Mouse (Mus musculus) bone marrow, adult 2 months (tissue): ENCODE measurements at regions not wholly inside any gene's neighbourhood (a gene's known extent, or its start where the extent isn't known, plus 50 kb on each side); places are given as distances from the start of the nearest gene placed in this dataset.

Experiments used
- CTCF ChIP-seq: fragments of 200-500 bp; IDR thresholded peaks from 2 replicates; pipeline ENCODE4 v1.5.1; 2011; ENCODE audit warnings: low read length, control low read depth; ENCODE audit not compliant: control insufficient read depth, insufficient read depth
- POLR2A ChIP-seq: fragments of 200-500 bp; IDR thresholded peaks from 2 replicates; pipeline ENCODE4 v1.6.1; 2011; ENCODE audit warnings: low read depth, mild to moderate bottlenecking, control low read depth, low read length, borderline replicate concordance; ENCODE audit not compliant: control insufficient read depth

DNA sequence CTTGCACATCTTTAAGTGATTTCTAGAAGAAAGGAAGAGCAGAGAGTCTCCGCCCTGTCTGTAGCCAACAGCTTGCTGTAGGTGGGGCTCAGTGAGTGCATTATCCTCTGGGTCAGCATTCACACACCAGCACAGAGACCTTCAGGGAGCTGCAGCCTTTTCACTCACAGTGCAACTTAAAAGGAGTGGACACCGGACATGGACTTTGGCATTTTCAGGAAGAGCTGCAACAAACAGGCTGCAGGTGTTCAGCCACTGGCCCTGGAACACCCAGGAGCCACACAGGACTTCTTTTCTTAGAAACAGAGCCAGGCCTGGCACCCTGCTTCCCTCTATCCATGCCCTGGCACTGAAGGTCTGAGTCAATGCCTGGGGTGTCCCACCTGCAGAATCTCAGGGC is 166.3 kb upstream of the Ppp2r2d start:
- TF ChIP-seq CTCF (no peak), POLR2A (no peak)
